24 mouse cellular contexts compared by ENCODE assay signal in the genomic region with DNA sequence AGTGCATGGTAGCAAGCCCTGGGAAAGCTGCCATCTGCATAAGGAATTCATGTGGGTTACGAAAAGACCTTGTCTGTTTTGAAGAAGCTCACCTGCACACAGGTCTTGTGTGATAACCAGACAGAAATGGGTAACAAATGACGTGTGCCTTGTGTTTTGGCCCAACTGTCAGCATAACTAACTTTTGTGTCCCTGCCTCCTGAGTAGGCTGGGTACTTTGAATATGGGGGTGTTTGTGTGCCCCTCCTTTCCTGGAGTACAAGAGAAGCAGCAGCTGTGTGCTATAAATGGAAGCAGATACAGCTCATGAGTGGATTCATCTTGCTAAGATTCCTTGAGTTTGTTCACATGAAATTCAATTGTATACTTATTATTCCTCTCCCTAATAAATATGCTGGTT.
DNase-seq lines count a peak whose midpoint lies in the region; ATAC-seq and TF ChIP-seq lines count a peak whose summit lies in the region.
"Had no signal": no experiment of that assay in that cellular context is flagged by ENCODE, and none has a peak within 500 bp of the region (broad histone marks: within the 10 kb centered on the region; RNA-seq: fewer than 3 reads in every experiment).

No protein-coding gene starts in this region.

- no peak overlapping the region for H3K4me3 ChIP-seq in heart, postnatal 0 days (ENCODE audit: low read depth, low read length)
- H3K4me3 ChIP-seq: forebrain, embryonic 10.5 days; hindbrain, embryonic 13.5 days; limb, embryonic 12.5 days; midbrain, embryonic 10.5 days had no signal

- no peaks in the 10 kb centered on the region for H3K9me3 ChIP-seq in heart, postnatal 0 days (replicated peaks; ENCODE audit: control insufficient read depth, low read length)
- H3K9me3 ChIP-seq: hindbrain, embryonic 13.5 days; limb, embryonic 12.5 days; midbrain, embryonic 10.5 days had no signal

- intact Hi-C loops in left cerebral cortex, postnatal 25 days (cut with DNase I), result loop anchor here (5.0 kb wide), 1 partner anchor 214 kb away; the partner anchor contains the start of gene Fam196a

- 64% methylated on average over 2 of the region's 2 CpGs for WGBS in heart, postnatal 0 days

- ATAC-seq in heart, postnatal 0 days (ENCODE audit: insufficient read depth, low read depth), result no peak
- ATAC-seq: inflammation-experienced regulatory T-cells, adult 6 months; liver, postnatal 0 days; lung, postnatal 0 days; midbrain, embryonic 16.5 days had no signal

- H3K4me1 ChIP-seq in heart, postnatal 0 days (ENCODE audit: control insufficient read depth, insufficient read depth), result no peaks in the 10 kb centered on the region
- H3K4me1 ChIP-seq: forebrain, embryonic 10.5 days; hindbrain, embryonic 13.5 days; limb, embryonic 12.5 days; midbrain, embryonic 10.5 days had no signal

- no peak overlapping the region for H3K27ac ChIP-seq in heart, postnatal 0 days (ENCODE audit: low read depth)
- H3K27ac ChIP-seq: forebrain, embryonic 10.5 days; hindbrain, embryonic 13.5 days; limb, embryonic 12.5 days; midbrain, embryonic 10.5 days had no signal

- no peak for TF ChIP-seq CTCF in heart, postnatal 0 days (IDR thresholded peaks at IDR 0.05; ENCODE audit: low read depth)

- no peak overlapping the region for H3K4me2 ChIP-seq in heart, postnatal 0 days (ENCODE audit: low read depth, low read length)
- H3K4me2 ChIP-seq: hindbrain, embryonic 13.5 days; limb, embryonic 12.5 days; liver, embryonic 11.5 days had no signal

- H3K36me3 ChIP-seq in heart, postnatal 0 days (replicated peaks; ENCODE audit: control insufficient read depth, insufficient read depth, low read length), result peaks cover 24% of the 10 kb centered on the region
- H3K36me3 ChIP-seq: hindbrain, embryonic 13.5 days had no signal

- peak; percentile 27 for DNase-seq in heart, postnatal 0 days (ENCODE audit: low spot score)
- no peak for DNase-seq in heart, adult 18-20 months
- DNase-seq in right cerebral cortex, adult 18-20 months, result peak; percentile 62
- no peak for DNase-seq in right cerebral cortex, postnatal 14 days
- DNase-seq in left cerebral cortex, postnatal 25 days (ENCODE audit: low spot score in 2 of 2), result peak; percentile 51 to 81
- no peak for DNase-seq in cerebellum, postnatal 10 days
- no peak for DNase-seq in lung, postnatal 36 days
- DNase-seq: adrenal gland, postnatal 36 days; cerebellum, adult 11 months; cerebellum, adult 9-11 months; gastrocnemius, postnatal 25 days; heart, postnatal 36 days; kidney, adult 2 months; kidney, postnatal 10 days; liver, postnatal 0 days; thymus, postnatal 25 days had no signal

- TF ChIP-seq EP300 in heart, postnatal 0 days (IDR thresholded peaks at IDR 0.05; ENCODE audit: low read depth), result no peak

- H3K9ac ChIP-seq in heart, postnatal 0 days (replicated peaks; ENCODE audit: low read depth, low read length), result no peak overlapping the region
- H3K9ac ChIP-seq: hindbrain, embryonic 13.5 days; limb, embryonic 12.5 days; liver, postnatal 0 days had no signal

- no peaks in the 10 kb centered on the region for H3K27me3 ChIP-seq in heart, postnatal 0 days (ENCODE audit: control insufficient read depth, insufficient read depth, low read length)
- H3K27me3 ChIP-seq: hindbrain, embryonic 13.5 days; limb, embryonic 12.5 days had no signal

Comparison
In these comparisons a context has a peak if more than half of its experiments do, and no peak if none do; other contexts are left out.
1. DNase-seq: peak in heart, postnatal 0 days (single experiment), right cerebral cortex, adult 18-20 months (single experiment) and left cerebral cortex, postnatal 25 days (2 of 2); none in heart, adult 18-20 months (0 of 2), right cerebral cortex, postnatal 14 days (single experiment), cerebellum, postnatal 10 days (0 of 2) and lung, postnatal 36 days (single experiment).